Mouse (Mus musculus): ENCODE data around the gene Prrc2a.

The Prrc2a gene

DNA sequence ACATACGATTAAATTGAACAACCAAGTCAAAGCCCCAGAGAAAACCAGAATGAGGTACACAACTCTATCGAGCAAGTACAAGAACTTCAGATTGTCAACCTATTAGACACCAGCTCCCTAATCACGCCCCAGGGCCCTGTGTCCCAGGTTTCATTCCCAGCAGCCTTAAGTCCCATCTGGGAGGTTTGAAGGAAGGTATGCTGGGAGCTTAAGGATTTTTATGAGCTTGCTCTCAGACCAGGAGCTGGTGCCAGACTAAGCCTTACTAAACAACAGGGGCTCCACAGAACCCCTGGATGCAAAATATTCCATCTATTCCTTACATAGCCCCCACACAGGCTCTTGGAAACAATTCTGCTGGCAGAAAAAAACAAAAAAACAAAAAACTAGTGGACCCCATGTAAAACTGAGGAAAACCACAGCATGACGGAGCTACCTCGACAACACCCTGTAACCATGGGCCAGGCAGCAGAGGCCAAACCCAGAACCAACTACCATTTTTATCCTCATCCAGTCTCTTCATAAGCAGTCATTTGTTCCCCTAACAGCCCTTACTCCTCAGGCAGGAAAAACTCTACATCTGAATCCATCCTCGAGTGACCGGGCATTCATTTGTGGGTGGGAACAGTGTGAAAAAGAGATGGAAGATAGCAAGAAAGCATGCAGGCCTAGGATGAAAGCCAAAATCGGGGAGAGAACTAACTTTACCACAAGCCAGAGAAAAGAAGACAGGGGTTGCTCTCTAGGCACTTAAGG, 1.2 kb downstream of the Prrc2a start:
- no peak for DNase-seq (ENCODE audit: extremely low spot score, low spot score)

DNA sequence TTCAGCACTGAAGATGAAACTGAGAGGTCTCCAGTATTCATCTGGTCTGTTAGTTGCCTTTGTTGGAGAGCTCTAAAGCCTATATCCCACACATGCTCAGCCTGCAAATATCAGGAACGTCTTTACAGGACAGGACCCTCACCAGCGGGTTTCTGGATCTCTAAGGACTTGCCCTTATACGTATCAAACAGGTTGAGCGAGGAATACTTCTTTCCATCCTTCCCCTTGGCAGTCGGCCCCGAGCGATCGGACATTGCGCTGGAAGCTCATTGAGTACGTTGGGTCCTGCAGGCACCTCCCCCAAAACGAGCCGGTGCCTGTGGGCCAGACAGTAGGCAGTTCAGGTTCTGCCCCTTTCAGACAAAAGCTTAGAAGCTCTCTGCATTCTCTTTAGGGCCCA, 2.0 kb downstream of the Prrc2a start:
- DNase-seq (ENCODE audit: extremely low spot score, low spot score) = no peak

DNA sequence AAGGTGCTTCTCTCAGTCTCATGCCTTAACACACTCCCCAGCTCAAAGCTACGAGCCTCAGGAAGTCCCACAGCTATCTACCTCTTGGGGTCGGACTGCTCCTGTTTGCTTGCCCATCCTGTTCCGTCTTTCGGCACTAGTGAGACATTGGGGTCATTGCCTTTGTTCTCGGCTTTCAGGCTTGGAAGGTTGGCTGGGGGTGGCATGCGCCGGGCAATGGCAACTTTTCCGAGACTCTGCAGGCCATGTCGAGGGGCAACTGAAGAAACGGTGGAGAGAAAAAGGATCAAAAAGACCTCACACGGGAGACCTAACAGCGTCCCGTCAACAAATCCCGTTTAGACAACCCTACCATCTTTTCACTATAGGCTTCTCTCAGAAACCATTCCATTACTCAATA, 2.6 kb downstream of the Prrc2a start:
- no peak for DNase-seq (ENCODE audit: extremely low spot score, low spot score)

DNA sequence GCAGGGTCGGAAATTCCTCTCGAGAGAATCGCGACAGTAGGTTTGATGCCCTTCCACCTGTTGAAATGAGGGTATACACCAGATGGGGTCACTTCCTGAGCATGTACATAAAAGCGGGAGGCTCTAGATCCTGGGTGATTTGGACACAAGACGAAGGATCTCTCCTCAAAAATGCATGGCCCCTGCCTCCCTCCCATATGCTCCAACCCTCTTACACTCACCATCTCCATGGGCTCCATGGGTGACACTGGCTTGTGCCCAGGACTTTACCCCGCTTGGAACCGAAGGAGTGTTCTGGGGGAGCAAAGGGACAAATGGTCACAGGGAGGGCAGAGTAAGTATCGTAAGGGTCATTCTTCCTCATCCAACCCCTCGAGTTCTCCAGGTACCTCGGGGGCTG, 3.3 kb downstream of the Prrc2a start:
- DNase-seq (ENCODE audit: extremely low spot score, low spot score) = no peak

DNA sequence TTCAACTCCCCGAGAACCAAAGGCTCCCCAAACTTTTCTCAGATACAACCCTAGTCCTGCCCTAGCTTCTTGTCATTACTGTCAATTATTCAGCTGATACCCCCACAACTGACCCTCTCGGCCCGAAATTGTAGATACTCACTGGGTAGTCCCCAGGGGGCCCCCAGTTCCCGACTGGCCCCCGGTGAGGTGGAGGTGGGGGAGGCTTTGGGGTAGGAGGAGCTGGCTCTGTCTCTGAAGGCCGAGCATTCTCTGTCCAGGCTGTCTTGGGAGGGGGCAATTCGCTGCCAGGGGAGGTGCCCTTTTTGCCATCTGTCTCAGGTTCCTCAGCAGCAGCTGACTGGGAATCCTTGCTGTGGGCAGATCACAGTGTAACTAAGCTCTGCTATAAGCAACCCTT, 5.1 kb downstream of the Prrc2a start:
- DNase-seq (ENCODE audit: extremely low spot score, low spot score) = no peak

DNA sequence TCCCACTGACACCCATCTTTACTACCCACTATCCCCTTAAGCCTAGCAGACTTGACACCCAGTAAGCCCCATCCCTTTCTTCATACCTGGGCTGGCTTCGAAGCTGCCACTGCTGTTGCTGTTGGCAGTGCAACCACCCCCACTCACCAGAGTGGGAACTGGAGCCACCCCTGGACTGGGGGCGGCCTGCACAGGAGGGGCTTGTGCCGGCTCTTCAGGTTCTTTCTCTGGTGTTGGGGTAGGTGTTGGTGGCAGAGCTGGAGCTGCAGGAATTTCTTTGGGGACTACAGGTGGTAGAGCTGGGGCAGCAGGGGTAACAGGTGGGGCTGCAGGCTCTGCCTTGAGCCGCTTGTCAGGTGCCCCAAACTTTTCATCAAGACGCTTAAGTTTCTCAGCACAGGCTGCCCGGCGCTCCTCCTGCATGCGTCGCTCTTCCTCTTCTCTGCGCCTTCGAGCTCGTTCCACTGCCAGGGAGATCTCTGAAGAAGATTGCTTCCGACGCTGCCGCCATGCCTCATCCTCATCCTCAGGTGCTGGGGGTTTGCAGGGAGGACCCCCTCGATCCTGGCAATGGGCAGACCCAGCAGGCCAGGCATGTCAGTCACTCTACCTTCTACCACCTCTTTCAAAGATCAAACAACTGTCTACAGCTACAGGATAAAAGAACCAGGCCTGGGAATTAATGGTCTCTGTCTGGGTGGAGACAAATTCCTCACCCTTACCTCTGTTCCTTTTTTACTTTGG, 5.7 kb downstream of the Prrc2a start:
- DNase-seq (ENCODE audit: extremely low spot score, low spot score) = no peak

DNA sequence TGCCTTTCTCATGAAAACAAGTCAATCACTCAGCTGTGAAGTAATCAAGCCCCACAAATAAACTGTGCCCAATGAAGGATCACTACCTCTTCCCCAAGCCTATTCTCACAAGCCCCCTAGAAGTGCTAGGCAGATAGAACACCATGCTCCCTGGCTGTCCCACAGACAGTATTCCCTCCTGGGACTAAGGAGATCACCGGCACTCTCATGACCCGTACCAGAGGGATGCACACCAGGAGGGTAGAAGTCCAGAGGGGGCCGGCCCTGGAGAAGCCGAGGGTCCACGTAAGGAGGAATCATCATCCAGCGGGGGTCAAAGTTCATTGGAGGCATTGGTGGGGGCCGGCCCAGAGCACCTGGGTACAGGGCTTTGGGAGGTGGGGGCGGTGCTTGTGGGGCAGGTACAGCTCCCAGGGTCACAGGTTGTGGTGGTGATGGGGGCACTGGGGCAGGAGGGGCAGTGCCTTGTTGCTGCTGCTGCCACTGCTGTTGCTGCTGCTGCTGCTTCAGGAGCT, 7.0 kb downstream of the Prrc2a start:
- no peak for DNase-seq (ENCODE audit: extremely low spot score, low spot score)

DNA sequence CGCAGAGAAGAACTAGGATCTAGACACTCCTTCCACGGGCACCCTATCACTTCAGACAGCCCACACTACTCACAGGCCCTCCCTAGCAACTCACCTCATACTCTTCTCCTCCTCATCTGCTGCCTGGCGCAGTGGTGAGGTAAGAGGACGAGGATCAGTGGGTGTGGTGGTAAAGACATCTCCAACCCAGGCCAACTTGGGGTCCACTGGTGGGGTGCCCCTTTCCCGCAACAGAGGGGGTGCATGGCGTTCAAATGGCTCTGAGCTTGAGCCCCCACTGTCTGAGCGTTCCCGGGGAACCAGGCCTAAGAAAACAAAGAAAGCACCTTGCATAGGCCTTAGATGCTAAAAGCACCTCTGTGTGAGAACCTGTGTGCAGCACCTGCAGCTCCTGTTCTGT, 7.4 kb downstream of the Prrc2a start:
- no peak for DNase-seq (ENCODE audit: extremely low spot score, low spot score)

DNA sequence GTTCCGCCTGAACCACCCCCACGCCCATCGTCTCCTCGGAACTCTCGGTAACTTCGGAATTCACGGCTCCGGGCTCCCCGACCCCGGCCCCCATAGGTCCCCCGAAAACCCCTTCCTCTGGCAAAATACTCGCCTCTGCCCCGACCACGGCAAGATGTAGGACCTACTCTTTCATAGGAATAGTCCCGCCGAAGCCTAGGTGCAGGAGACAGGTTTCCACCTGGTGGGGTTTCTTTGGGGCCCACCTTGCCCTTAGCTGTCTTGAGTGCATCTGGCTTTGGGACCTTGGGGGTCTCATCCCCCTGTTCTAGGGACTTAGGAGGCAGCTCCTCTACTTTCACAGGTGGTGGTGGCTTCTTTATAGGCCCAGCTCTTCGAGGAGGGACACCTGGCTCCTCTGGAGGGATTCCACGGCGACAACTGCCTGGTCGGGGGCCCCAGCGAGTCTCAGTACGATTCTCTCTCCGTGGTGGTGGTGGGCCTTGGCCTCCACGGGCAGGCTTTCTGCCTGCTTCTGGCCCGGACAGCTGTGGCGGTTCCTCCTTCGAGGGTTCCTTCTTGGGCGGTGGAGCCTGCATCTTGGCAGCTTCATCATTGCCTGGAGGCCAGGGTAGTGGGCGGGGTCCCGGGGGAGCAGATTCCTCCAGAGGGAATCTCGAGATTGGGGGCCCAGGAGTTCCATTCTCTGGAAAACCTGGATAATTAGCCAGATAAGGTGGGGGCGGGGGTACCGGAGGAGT, 8.1 kb downstream of the Prrc2a start:
- DNase-seq (ENCODE audit: extremely low spot score, low spot score) = no peak

DNA sequence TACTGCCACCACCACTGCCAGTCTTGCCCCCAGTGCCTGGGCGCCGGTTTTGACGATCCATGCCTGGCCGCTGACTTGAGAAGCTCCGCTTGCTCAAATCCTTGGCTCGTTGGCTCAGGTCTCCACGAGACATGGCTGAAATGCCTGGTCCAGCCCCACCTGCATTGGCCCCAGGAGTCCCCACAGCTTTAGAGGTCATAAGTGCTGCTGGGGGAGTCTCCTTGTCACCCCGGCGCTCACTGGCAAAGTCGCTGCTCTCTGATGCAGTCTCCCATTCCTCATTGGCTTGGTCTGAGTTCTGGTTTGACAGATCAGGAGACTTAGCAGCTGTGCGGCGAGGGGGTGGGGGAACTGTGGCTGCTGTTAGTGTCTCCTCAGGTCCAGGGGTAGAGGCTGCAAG, 9.2 kb downstream of the Prrc2a start:
- DNase-seq (ENCODE audit: extremely low spot score, low spot score) = no peak

DNA sequence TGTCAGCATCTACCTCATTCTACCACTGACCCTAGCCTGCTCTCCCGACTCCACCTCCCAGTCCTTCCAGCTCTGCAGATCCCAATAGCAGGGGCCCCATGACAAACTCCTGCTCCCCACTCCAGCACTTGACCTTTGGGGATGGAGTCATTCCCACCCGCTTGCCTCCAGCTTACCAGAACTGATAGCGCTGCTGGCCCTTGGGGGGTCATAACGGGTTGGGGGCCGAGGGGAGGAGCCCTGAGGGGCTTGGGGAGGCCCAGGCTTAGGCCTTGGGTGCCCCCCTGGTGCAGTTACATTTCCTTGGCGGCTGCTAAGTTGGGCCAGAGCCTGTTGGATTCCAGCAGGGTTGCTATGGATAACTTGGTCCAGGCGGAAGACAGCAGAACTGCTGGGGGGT, 10.1 kb downstream of the Prrc2a start:
- no peak for DNase-seq (ENCODE audit: extremely low spot score, low spot score)

DNA sequence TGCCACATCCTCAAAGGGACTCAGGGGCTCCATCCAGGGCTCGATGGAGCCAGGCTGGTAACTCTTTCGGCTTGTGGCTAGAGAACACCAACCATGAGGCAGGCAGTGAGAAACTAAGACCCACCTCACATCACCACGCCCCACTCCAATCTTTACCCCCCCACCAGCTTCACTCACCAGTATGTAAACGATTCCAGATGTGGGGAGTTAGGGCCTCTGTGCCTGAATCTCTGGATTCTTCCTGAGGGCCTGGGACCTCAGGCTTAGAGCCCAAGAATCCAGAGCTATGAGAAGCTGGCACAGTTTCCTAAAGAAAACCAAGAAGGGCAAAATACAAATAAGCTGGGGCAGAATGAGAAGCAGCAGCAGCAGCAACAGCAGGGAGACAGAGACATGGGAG, 10.8 kb downstream of the Prrc2a start:
- DNase-seq (ENCODE audit: extremely low spot score, low spot score) = no peak

DNA sequence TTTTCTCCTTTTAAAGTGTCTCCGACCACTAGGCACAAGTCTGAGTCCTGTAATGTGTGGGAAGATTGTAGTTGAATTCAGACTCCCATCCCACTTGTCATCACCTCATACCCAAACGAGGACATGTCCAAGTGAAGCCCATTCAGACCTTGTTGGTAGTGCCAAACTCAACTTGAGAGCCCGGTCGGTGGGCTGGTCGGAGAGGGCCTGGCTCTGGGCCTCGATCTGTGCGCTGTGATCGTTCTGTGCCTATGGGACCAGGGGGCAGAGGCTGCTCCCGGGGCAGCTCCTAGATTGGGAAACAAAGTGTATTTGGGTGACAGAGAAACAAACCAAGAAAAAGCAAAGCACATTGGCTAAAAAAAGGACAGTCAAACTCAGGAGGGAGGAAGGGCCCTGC, 11.6 kb downstream of the Prrc2a start:
- DNase-seq (ENCODE audit: extremely low spot score, low spot score) = no peak

DNA sequence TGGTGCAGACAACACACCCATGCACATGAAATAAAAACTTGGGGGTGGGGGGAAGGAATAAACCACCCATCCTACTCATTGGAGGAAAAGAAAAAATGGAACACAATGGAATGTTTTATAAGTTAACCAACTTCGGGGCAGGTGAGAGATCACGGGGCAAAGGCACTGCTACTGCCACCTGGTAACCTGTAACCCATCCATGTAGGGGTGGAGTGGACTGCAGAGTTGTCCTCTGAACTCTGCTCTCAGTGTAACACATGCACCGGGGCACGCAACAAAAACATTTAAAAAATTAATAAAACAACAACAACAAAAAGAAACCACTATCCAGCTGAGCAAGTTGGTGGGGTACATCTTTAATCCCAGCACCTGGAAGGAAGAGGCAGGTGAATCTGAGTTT, 12.6 kb downstream of the Prrc2a start:
- DNase-seq (ENCODE audit: extremely low spot score, low spot score) = no peak

DNA sequence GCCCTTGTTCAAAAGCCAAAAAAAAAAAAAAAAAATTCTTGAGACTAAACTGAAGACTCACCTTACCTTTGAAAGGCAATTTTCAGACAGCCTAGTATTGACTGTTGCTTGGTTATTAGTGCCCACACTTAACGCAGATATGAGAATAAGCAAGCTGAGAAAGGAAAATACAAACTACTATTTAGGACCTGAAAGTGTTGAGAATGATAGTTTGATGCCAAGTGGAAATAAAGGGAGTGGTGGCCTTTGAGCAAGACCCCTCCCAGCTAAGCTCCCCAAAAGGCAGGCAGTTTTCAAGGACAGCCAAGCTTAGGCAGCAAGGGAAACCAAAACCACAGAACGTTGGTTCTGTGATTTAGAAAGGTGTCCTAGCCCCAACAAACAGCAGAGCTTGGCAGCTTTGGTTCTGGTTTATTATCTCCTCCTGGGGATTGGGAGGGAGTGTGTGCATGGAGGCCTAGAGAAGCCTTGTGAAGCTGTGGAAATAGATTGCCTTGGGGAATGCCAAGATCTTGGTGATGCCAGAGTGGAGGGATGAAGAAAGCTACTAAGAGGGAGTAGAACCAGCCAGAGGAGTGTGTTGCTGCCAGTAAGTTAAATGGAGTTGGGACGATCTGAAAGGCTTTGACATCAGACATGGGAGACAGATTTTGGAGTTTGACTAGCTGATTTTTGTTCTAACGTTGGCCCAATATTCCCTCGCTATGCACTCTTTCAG, 16.6 kb downstream of the Prrc2a start:
- DNase-seq (ENCODE audit: extremely low spot score, low spot score) = no peak

DNA sequence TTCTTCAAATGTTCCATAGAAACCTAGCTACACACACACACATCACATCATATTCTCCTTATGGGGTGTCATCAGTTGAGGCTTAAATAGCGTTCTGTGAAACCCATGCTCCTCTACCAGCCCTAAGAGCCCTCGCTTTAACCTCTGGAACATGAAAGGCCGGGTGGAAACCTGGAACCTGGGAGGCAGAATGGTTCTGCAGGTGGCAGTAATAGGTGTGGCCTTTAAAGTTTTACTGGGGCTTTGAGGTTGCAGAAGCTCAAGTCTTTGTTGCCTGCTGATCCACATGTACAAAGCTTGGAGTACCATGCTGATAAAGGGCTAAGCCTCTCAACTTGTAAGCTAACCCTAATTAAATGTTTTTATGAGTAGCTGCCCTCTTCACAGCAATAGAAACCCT, 17.3 kb downstream of the Prrc2a start:
- DNase-seq (ENCODE audit: extremely low spot score, low spot score) = no peak

DNA sequence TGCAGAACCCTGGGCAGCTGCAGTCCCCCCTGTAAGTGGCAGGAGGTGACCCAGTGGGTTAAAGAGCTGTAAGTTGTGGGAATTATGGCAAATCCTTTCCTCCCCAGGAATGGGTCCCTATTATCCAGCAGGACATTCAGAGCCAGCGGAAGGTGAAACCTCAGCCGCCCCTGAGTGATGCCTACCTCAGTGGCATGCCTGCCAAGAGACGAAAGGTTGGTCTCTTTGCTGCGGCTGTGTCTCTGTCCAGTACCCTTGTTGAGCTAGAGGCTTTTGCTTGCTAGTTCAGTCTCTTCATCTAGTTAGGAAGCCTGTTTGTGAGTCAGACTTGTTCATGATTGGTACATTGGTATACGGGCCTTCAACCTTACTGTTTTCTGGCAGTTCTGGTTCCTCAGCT, 18.6 kb downstream of the Prrc2a start:
- DNase-seq (ENCODE audit: extremely low spot score, low spot score) = no peak

DNA sequence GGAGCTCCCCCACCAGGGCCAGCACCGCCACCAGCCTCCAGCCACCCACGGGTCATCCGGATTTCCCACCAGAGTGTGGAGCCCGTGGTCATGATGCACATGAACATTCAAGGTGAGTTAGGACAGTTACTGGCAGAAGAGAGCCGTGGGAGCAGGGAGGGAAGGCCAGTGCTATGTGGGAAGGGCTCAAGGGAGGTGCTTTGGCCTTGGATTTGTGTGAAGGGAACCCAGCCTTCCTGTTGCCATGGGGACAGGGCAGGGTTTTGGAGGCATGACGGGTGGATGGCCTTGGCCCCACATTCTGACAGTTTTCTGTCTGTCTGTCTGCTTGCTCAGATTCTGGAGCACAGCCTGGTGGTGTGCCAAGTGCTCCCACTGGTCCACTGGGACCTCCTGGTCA, 22.7 kb downstream of the Prrc2a start:
- no peak for DNase-seq (ENCODE audit: extremely low spot score, low spot score)

DNA sequence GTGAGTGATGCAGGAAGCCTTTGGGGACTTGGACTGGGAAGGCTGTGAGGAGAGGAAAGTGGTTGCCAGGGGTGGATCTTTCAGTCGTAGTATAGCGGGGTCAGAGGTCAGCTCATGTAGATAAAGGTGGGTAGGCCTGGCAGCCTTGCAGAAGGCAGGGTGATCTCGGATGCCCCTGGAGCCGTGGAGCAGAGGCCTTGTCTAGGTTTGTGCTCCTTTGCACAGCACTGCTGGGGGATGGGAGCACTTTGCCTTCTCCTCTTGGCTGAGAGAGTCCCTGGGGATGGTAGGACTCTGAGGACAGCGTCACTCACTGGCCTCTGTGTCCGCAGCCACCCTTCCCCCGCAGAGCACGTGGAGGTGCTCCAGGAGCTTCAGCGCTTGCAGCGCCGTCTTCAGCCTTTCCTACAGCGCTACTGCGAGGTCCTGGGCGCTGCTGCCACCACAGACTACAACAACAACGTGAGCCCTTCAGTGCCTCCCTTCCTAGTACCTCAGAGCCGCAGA, 24.2 kb downstream of the Prrc2a start:
- no peak for DNase-seq (ENCODE audit: extremely low spot score, low spot score)

DNA sequence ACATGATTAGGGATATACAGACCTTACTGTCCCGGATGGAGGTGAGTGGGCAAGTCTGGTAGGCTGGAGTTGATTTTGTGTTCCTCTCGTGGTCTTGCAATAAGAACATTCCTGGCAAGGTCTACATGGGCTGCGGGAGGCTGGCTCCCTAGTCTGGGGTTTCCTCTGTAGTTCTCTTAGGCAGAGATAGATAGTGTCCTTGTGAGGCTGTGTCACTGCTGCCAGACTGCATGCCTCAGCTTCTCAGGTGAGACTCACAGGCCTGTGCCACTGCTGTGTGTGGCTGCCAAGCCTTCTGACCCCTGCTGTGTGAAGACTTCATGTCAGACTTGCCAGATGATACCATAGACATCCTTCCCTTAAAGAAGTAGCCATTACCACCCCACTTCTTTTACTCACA, 25.4 kb downstream of the Prrc2a start:
- no peak for DNase-seq (ENCODE audit: extremely low spot score, low spot score)

DNA sequence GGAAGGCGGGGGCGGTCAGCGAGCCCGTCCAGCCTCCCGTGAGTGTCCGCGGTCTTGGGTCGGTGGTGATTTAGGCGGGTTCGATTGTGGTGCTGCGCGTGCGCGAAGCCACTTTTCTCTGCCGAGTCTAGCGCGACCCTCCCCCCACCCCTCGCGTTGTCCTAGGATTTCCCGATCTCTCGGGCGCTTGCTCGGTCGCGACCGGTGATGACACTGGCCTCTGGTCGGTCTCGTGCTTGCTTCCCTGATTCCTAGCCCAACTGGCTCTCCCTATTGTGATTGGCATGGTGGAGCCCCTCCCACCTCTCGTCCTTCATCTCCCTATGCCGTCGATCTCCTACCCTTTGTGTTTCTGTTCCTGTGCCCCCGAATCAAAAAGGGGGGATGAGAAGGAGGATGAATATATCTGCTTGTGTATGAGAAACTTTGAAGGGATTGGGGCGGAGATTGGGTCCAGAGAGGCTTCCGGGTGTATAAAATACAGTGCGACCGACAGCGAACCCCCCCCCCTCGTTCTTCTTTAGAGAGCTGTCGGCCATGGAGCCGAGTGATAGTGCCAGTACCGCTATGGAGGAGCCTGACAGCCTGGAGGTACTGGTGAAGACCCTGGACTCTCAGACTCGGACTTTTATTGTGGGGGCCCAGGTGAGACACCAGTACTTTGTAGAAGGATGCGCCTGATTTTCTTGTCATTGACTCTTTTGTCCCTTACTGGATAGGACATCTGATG, 28.9 kb downstream of the Prrc2a start:
- DNase-seq (ENCODE audit: extremely low spot score, low spot score) = no peak

Data from neural tube, embryonic 10.5 days (tissue).